Mouse (Mus musculus) spleen, postnatal 10 days (tissue): Measurements from ENCODE around the gene Chd2.
"Not testable (repeated sequence)": the region's sequence is repeated elsewhere in the genome, so short reads cannot be mapped to it uniquely, and the experiment has no call there.

Experiments used
- DNase-seq, 2 experiments: peaks; one replicate each; pipeline ENCODE4 v3.0.0; 2021 to 2022; ENCODE audit warnings: low spot score in 2 of 2

The Chd2 gene

GRCm38 (mm10) chr7:73521277-73522193 is 20.1 kb downstream of the Chd2 start:
- DNase-seq: no peak

DNA sequence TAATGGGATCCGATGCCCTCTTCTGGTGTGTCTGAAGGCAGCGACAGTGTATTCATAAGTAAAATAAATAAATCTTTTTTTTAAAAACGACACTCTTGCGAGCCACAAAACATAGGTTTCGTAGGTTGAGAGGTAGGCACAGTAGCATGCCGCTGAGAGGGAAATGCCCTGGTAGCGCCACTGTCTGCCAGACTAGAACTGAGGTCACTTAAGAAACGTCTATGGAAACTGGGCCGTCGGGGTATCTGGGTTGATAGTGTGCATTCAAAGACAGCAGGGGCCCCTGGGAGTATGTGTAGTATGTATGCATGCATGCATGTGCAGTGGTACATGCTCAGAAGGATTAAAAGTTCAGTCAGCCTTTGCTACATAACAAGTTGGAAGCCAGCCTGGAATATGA is 21.4 kb downstream of the Chd2 start:
- DNase-seq: no peak

GRCm38 (mm10) chr7:73519060-73519796 is 22.4 kb downstream of the Chd2 start:
- DNase-seq: no peak

GRCm38 (mm10) chr7:73518373-73518980 is 23.2 kb downstream of the Chd2 start:
- not testable (repeated sequence) for DNase-seq

DNA sequence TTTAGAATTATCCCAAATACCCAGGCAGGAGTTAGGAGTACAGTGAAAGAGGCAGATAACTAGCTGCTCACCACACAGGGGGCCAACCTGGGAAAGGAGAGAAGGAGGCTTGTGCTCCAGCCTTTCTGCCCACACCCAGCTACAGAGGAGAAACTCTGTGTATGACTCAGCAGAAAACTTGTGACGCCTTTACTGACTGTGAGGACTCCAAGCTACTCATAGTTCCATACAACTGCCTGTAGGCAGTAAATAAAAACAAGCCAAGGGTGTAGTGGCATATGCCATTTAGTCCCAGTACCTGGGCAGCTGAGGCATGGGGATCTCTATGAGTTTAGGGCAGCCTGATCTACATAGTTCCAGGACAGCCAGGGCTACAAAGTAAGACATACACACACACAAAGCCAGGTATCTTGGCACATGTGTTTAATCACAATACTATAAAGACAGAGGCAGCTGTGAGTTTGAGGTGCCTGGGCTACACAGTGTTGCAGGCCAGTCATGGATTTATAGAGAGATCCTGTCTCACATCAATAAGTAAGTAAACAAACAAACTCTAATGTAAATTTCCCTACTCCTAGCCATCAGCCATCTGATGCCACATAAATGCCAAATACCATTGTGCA is 24.1 kb downstream of the Chd2 start:
- no peak for DNase-seq

DNA sequence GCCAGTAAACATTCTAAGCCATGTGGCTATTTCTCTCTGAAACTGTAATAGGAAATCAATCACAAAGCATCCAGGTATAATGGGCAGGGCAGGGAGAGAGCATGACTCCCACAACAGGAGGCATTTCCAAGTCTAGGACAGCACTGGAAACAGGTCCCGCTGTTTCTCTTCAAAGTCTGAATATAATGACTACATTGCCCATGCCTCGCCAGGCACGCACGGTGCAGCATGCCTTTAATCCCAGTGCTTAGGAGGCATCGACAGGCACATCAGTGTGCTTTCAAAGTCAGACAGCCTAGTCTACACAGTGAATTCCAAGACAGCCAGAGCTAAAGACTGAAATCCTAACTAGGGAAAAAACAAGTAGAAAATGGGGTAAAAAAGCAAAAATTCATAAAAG is 24.8 kb downstream of the Chd2 start:
- DNase-seq: no peak

DNA sequence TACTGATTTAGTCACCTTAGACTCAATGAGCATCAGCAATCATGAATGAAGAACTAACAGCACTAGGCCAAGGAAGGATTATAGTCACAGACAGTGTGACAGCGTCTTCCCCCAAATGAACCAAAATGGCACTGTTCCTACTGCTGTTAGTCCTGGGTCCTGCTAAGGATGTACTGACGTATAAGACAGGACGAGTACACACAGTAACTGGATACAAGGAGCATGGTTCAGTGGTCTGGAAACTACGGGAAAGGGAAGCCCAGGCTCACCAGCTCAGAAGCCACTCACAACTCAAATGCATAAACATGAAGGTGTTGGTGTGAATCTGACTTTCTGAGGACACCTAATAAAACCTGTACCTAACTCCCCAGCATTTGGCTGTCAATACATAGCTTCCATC is 27.1 kb downstream of the Chd2 start:
- no peak for DNase-seq

GRCm38 (mm10) chr7:73512422-73512821 is 29.2 kb downstream of the Chd2 start:
- no peak for DNase-seq

- no peak for DNase-seq
Measured at GRCm38 (mm10) chr7:73508688-73509087, 32.9 kb downstream of the Chd2 start.

GRCm38 (mm10) chr7:73507491-73507890 is 34.1 kb downstream of the Chd2 start:
- DNase-seq: no peak

DNA sequence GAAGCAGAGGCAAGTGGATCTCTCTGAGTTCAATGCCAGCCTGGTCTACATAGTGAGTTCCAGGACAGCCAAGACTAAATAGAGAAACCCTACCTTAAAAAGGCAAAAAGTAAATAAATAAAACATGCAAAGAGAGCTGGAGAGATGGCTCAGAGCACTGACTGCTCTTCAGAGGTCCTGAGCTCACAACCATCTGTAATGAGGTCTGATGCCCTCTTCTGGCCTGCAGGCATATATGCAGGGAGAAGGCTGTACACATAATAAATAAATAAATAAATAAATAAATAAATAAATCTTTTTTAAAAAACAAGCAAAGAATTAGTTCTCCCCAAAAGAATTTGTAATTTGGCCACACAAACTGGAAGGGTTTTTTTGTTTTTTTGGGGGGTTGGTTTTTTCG is 34.8 kb downstream of the Chd2 start:
- no peak for DNase-seq

GRCm38 (mm10) chr7:73505266-73505665 is 36.4 kb downstream of the Chd2 start:
- DNase-seq: no peak

GRCm38 (mm10) chr7:73498200-73498599 is 43.4 kb downstream of the Chd2 start:
- DNase-seq: no peak

- DNase-seq: no peak
Measured at GRCm38 (mm10) chr7:73489261-73489660, 52.4 kb downstream of the Chd2 start.

DNA sequence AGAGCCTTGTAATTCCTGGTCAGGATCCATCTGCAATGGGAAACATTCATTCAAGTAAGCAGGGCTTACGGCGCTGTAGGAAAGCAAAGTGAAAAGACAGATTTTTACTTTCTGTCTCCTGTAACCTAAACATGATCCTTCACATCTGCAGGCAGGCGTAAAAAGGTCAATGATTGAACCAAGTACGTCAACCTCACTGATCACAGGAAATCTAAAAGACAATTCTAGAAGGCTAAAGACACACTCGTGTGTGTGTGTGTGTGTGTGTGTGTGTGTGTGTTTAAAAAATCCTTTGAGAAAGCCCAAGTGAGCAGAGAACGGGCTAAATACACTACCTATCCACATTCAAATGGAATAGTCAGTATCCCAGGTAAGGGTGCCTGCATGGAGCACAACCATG is 60.5 kb downstream of the Chd2 start:
- DNase-seq: no peak

DNA sequence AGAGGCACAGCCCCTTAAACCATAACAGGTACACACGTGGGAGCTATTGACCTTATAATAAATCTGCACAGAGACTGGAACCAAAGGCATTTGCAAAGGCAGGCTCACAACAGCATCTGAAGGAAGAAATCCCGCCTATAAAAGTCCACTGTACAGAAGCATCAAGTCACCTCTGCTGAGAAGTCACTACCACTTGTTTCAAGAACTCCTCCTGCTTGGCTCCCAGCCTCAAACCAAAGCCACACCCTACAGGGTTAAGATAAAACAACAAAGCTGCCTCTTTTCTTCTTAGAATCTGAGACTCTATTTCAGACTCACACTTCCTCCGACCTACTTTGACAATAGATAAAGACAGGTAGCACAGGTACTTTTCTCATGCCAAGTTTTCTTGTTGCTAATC is 62.1 kb downstream of the Chd2 start:
- DNase-seq: no peak

- DNase-seq: no peak
Measured at GRCm38 (mm10) chr7:73478157-73479058, 63.2 kb downstream of the Chd2 start.

- no peak for DNase-seq
Measured at GRCm38 (mm10) chr7:73467741-73468140, 73.9 kb downstream of the Chd2 start.

DNA sequence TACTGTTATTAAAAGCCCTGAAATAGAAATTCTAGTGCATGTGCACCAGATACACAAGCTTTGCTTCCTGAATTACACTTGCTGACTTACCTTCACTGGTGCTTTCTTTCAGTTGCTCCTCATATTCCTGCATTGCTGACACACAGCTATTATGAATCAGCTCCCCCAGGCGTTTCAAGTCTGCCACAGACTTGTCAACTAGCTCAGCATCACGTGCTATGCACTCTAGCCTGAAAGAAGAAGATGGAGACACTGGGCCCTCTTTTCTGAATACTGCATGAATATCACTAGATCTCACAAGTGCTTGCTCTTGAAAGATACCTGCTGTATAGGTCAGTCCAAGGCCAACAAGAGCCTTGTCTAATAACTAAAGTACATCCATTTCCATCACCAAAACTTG is 78.1 kb downstream of the Chd2 start:
- no peak for DNase-seq

- DNase-seq: no peak
Measured at GRCm38 (mm10) chr7:73454113-73454512, 87.5 kb downstream of the Chd2 start.

- no peak for DNase-seq
Measured at GRCm38 (mm10) chr7:73452187-73452808, 89.3 kb downstream of the Chd2 start.
